Mouse (Mus musculus): Measurements from ENCODE around the gene Gpr180.

Gene Gpr180

GRCm38 (mm10) chr14:118209642-118210041 is 72.7 kb downstream of the Gpr180 start:
- DNase-seq (ENCODE audit: low spot score): no peak

DNA sequence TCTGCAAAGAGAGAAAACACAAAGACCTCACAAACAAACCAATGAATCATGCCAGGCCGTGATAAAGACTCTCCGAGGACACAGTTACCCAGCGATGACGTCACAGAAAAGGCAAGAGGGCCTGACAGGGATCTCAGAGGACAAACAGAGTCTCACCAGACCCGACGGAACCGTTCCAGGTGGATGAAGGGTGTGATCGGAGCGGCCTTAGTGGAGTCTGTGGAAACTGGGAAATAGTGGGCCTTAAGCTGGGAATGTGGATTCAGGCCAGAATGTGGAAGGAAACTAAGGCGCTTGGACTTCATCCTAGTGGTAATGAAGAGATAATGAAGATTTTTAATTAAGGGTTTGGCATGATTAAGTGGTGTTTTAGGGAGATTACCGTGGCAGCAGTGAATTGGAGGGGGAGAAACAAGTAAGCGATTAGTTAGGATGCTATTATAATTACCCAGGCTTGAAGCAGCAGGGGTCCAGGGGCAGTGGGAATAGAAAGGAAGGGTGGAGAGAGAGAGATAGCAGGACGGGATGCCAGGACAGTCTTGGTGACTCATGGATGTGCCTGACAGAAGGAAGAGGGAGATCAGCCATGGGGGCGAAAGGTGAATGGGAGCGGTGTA is 75.3 kb downstream of the Gpr180 start:
- no peak for DNase-seq (ENCODE audit: low spot score)
